Mouse (Mus musculus) kidney, adult 2 months (tissue): ENCODE results near the gene Tmem233.

Experiments used
- CTCF ChIP-seq: fragments of 200-500 bp; conservative IDR thresholded peaks from 2 replicates; pipeline ENCODE4 v1.5.1; 2011; ENCODE audit warnings: low read depth, mild to moderate bottlenecking, control low read depth, low read length, moderate library complexity, mixed read lengths; ENCODE audit not compliant: insufficient read depth, insufficient read length
- POLR2A ChIP-seq: fragments of 200-500 bp; IDR thresholded peaks from one replicate; pipeline ENCODE4 v1.6.1; 2011; ENCODE audit warnings: low read depth, low read length, control low read depth

GRCm38 (mm10) chr5:116017391-116017790, 65.7 kb downstream of the Tmem233 start:
- TF ChIP-seq CTCF, result no peak
- no peak for TF ChIP-seq POLR2A
